Comparison of ENCODE assay signal across 8 mouse cellular contexts in genomic region chr15:86188186-86188585, GRCm38 (mm10). TPM values are rescaled to one million over a fixed set of nuclear protein-coding genes. Genes with fewer than 3 reads are reported as not detected.
A peak's percentile ranks its signal among the peaks of the same experiment; 100 is the strongest.
DNase-seq lines count a peak whose midpoint lies in the region; ATAC-seq lines count a peak whose summit lies in the region.

No protein-coding gene starts in this region.

- no peaks in the 10 kb centered on the region for H3K9me3 ChIP-seq in neural tube, embryonic 12.5 days
- H3K9me3 ChIP-seq in hindbrain, embryonic 12.5 days (replicated peaks) = no peaks in the 10 kb centered on the region
- no peaks in the 10 kb centered on the region for H3K9me3 ChIP-seq in midbrain, embryonic 13.5 days

- peaks cover 34% of the 10 kb centered on the region for H3K4me1 ChIP-seq in neural tube, embryonic 12.5 days
- H3K4me1 ChIP-seq in hindbrain, embryonic 12.5 days = peaks cover 42% of the 10 kb centered on the region
- H3K4me1 ChIP-seq in midbrain, embryonic 13.5 days (replicated peaks) = peaks cover 46% of the 10 kb centered on the region

- peak overlapping the region; percentile 46; the same call in 1 of the 2 replicates for H3K27ac ChIP-seq in neural tube, embryonic 12.5 days
- peak overlapping the region; percentile 66 for H3K27ac ChIP-seq in hindbrain, embryonic 12.5 days
- peak overlapping the region; percentile 53 for H3K27ac ChIP-seq in midbrain, embryonic 13.5 days

- peak overlapping the region; percentile 12; the same call in 1 of the 2 replicates for H3K4me2 ChIP-seq in neural tube, embryonic 12.5 days (replicated peaks)
- H3K4me2 ChIP-seq in hindbrain, embryonic 12.5 days (replicated peaks) = no peak overlapping the region
- no peak overlapping the region for H3K4me2 ChIP-seq in midbrain, embryonic 13.5 days (replicated peaks)

- DNase-seq in cerebellum, adult 18-20 months = peak; percentile 36 to 41
- DNase-seq in cerebellum, postnatal 36 days = no peak
- DNase-seq in neural tube, embryonic 10.5 days (ENCODE audit: extremely low spot score, low spot score) = no peak
- no peak for DNase-seq in right cerebral cortex, adult 2 months (ENCODE audit: low spot score in 2 of 2)
- no peak for DNase-seq in thymus, postnatal 4 days

- no peak overlapping the region for H3K4me3 ChIP-seq in neural tube, embryonic 12.5 days
- H3K4me3 ChIP-seq in hindbrain, embryonic 12.5 days = no peak overlapping the region
- no peak overlapping the region for H3K4me3 ChIP-seq in midbrain, embryonic 13.5 days (replicated peaks)

- peak; percentile 54 for ATAC-seq in neural tube, embryonic 12.5 days (ENCODE audit: low FRiP score, low read depth)
- ATAC-seq in hindbrain, embryonic 12.5 days (ENCODE audit: low FRiP score) = peak; percentile 57
- peak; percentile 40; the same call in 1 of the 2 replicates for ATAC-seq in midbrain, embryonic 13.5 days

- no peaks in the 10 kb centered on the region for H3K27me3 ChIP-seq in neural tube, embryonic 12.5 days (replicated peaks)
- H3K27me3 ChIP-seq in hindbrain, embryonic 12.5 days = peaks cover 5% of the 10 kb centered on the region; the same call in 1 of the 2 replicates
- H3K27me3 ChIP-seq in midbrain, embryonic 13.5 days = peaks cover 5% of the 10 kb centered on the region; the same call in 1 of the 2 replicates

- WGBS in neural tube, embryonic 12.5 days = 22% methylated on average over 5 of the region's 5 CpGs
- 14% methylated on average over 5 of the region's 5 CpGs for WGBS in hindbrain, embryonic 12.5 days
- WGBS in midbrain, embryonic 13.5 days = 21% methylated on average over 5 of the region's 5 CpGs

- 0 out of 2 replicates have a peak overlapping the region, but pooled peaks have one; percentile 3 for H3K9ac ChIP-seq in neural tube, embryonic 12.5 days
- H3K9ac ChIP-seq in hindbrain, embryonic 12.5 days = no peak overlapping the region
- peak overlapping the region; percentile 32; the same call in 1 of the 2 replicates for H3K9ac ChIP-seq in midbrain, embryonic 13.5 days (replicated peaks)

- no peaks in the 10 kb centered on the region for H3K36me3 ChIP-seq in neural tube, embryonic 12.5 days
- no peaks in the 10 kb centered on the region for H3K36me3 ChIP-seq in hindbrain, embryonic 12.5 days
- H3K36me3 ChIP-seq in midbrain, embryonic 13.5 days = no peaks in the 10 kb centered on the region

RNA-seq across cellular contexts. Expression of gene Cerk, which starts 2.2 kb away (rescaled TPM):
- polyA plus RNA-seq in neural tube, embryonic 12.5 days (2016; fragmentation: Nextera tagmentation; extraction: Ambion mirVana) = 31.3 and 33.4 TPM in 2 replicates
- polyA plus RNA-seq in hindbrain, embryonic 12.5 days (2016; fragmentation: Nextera tagmentation; extraction: Ambion mirVana) = 26.0 and 28.1 TPM in 2 replicates
- 20.6 and 22.3 TPM in 2 replicates for polyA plus RNA-seq in midbrain, embryonic 13.5 days (2015; fragmentation: Nextera tagmentation; extraction: Ambion mirVana)

RNA-seq across cellular contexts. Expression of gene Tbc1d22a, which starts 26.1 kb away (rescaled TPM):
- polyA plus RNA-seq in neural tube, embryonic 12.5 days (2016; fragmentation: Nextera tagmentation; extraction: Ambion mirVana) = 12.6 and 13.6 TPM in 2 replicates
- polyA plus RNA-seq in hindbrain, embryonic 12.5 days (2016; fragmentation: Nextera tagmentation; extraction: Ambion mirVana) = 13.8 and 14.1 TPM in 2 replicates
- polyA plus RNA-seq in midbrain, embryonic 13.5 days (2015; fragmentation: Nextera tagmentation; extraction: Ambion mirVana) = 13.4 and 13.6 TPM in 2 replicates

Comparison
In these comparisons a context has a peak if more than half of its experiments do, and no peak if none do; other contexts are left out.
1. DNase-seq: peak in cerebellum, adult 18-20 months (2 of 2); none in cerebellum, postnatal 36 days (0 of 2), neural tube, embryonic 10.5 days (single experiment), right cerebral cortex, adult 2 months (0 of 2) and thymus, postnatal 4 days (single experiment).
2. Peak in every context shown above with its lines, with median percentiles within 50 percentile points of each other: ATAC-seq and H3K27ac ChIP-seq.